Mouse (Mus musculus): ENCODE data around the gene Insig2.
A peak's percentile ranks its signal among the peaks of the same experiment; 100 is the strongest.

The Insig2 gene

GRCm38 (mm10) chr1:121326591-121327343 lies 5.6 kb downstream of the Insig2 start:
- DNase-seq = peak; percentile 5

DNA sequence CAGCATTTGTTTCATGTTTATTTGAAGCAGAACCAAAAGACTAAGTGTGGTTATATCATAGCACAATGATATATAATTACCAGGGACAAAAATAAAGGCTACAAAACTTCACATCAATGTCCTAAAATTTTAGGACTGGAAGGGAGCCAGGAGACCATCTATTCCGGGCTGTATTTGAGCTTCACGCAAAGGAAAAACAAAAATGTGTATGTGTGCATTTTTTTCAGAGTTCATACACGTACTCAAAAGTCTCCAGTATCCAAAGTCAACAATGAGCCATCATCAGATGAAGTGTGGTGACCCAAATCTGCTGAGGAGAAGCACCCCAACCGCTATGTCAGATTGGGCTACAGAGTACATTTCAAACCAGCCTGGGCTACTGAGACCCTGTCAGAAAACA lies 8.9 kb downstream of the Insig2 start:
- no peak for DNase-seq

DNA sequence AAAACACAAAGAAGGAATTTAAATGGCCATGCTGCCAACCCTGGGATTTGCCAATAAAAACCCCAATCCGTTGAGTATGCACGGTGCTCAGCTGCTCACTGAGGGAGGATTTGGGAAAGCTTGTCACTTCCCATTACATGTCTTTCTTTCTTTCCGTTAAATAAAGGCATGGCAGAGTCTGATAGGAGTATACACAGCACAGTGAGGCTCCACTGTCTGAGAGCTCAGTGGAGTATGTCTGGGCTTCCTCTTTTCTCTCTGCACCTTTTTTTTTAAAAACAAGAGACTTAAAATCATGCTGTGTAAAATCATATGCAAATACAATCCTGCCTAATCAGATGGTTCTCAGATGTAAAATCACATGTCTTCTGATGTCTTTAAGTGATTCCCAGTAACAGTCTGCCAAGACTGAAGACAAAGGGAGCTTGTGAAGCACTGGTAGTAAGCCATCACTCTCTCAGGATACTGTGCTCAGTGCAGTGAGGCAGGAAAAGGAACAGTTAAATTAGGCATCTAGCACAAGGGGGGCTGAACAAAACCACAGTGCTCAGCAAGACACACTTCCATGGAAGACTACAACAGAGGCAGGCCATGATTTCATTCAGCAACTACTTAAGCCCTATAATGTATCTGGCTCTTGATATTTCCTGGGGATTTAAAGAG lies 17.5 kb downstream of the Insig2 start:
- no peak for DNase-seq

DNA sequence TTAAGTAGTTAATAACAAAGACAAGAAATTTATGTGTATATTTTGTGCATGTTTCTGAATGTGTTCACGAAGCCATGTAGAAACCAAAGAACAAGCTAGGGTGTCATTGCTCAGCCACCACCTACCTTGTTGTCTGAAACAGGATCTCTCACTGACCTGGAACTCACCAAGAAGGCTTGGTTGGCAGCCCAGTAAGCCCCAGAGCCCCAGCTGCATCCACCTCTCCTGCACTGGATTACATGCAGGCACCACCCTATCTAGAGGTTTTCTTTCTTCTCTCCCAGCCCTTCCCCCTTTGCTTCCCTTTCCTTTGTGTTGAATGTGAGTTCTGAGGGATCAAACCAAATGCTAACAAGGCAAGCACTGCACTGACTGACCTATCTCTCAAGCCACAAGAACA lies 19.2 kb downstream of the Insig2 start:
- no peak for DNase-seq

- DNase-seq = no peak
These were observed 20.1 kb downstream of the Insig2 start for GRCm38 (mm10) chr1:121312326-121312725.

GRCm38 (mm10) chr1:121296717-121297255 lies 35.6 kb downstream of the Insig2 start:
- DNase-seq = no peak

DNA sequence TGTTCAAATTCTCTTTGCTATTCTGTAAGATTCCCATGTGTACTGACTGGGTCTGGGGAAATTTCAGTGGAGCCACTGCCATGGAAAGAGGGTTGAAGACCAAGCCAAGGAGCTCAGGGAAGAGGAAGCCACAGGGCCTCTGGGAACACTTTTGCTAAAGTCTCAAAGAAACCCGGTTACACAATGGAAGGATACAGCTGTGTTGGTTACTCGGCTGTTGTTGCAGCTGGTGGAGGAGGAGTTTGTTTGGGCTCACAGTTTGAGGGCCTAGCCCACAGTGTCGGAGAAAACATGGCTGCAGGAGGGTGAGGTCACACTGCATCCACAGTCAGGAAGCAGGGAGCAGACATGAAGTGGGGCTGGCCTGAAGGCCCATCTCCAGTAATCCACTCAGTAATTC lies 38.8 kb downstream of the Insig2 start:
- no peak for DNase-seq

- DNase-seq = no peak
These were observed 41.5 kb downstream of the Insig2 start for GRCm38 (mm10) chr1:121290841-121291240.

- no peak for DNase-seq
These were observed 42.0 kb downstream of the Insig2 start for GRCm38 (mm10) chr1:121290340-121290739.

DNA sequence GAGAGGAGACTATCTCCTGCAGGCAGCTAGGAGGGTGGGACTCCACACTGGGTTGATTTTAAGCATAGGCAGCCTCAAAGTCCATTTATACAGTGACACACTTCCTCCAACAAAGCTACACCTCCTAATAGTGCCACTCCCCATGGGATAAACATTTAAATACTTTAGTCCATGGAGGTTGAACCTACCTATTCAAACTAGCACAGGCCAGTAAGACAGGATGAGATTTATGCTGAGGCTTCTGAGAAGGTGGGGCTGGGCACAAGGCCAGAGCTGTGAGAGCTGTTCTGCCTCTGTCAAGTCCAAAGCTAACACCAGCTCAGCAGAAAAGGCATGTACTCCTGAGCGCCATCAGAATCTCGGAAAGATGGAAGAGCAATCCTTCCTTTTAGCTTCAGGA lies 48.2 kb downstream of the Insig2 start:
- DNase-seq = peak; percentile 32

GRCm38 (mm10) chr1:121280501-121280900 lies 51.9 kb downstream of the Insig2 start:
- no peak for DNase-seq

GRCm38 (mm10) chr1:121278370-121278769 lies 54.0 kb downstream of the Insig2 start:
- no peak for DNase-seq

DNA sequence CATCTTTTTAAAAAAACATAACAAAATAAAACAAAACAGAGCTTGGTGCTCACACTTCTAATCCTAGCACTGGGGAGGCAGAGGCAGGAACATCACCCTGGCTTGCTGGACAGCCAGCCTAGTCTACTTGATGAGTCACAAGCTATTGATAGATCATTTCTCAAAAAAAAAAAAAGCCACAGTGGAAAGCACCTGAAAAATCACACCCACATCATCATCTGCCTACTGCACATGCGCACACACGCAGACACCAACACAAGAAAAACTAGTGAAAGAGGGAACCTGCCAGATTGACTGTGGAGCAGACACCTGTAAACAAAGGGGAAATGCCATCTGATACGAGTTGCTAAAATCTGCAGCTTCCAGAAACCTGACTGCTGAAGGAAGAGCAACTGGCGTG lies 54.9 kb downstream of the Insig2 start:
- DNase-seq = no peak

DNA sequence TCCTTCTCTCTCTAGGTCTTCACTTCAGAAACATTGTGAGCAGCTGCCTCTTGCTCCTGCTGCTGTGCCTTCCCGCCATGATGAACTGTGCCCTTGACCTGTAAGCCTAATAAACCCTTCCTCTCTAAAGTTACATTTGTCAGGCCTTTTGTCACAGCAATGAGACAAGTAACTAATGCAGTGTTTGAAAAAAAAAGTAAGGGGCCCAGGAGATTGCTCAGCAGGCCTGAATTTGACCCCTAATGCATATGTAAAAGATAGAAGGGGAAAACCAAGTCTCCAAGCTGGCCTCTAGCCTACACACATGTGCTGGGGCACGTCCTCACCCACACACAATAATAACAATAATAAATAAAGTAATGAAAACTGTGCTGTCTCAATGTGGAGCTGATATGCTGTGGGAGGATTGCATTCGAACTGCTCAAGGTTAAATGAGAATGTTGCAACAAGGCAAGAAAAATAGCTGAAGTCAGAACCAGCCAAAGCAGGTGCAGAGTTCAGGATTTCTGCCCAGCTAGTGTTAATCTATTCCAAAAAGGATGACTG lies 56.4 kb downstream of the Insig2 start:
- DNase-seq = no peak

DNA sequence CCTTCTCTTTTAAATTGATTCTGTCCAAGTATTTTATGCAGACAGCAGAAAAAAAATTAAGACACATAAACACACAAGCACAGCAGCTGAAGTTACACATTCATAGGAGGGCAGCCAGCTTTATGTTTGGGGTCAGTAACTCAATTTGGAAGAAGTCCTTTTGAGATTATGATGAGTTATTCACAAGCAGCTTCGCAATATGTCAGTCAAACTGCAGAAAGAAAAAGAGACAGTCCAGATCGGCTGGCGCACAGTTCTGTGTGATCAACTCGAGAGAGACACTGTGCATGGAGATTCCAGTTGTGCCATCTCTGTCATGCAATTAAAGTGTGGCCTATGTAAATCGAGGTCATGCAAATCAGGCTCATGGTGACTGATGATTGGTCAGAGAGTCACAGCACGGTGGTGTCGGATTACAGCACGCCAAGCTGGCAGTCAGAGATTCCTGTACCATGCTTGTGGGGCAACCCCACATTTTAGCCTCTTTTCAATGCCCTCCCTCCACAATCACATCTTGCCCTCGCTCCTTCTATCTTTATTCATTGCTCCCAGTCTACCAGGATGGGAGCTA lies 72.1 kb downstream of the Insig2 start:
- no peak for DNase-seq

Data from kidney, postnatal 14 days (tissue).